Mouse (Mus musculus) C2C12 (cell line): ENCODE data around the gene Pik3c2a.

ENCODE experiments used
- CTCF ChIP-seq: IDR thresholded peaks from one replicate; pipeline ENCODE4 v1.5.1; 2011; ENCODE audit not compliant: control insufficient read depth, insufficient read depth, insufficient read length
- MAX ChIP-seq: IDR thresholded peaks from one replicate; pipeline ENCODE4 v1.6.1; 2011; ENCODE audit warnings: mild to moderate bottlenecking, control low read depth
- MYOD1 ChIP-seq: IDR thresholded peaks from one replicate; pipeline ENCODE4 v1.6.1; 2011; ENCODE audit warnings: low read depth; ENCODE audit not compliant: control insufficient read depth, insufficient read length
- USF1 ChIP-seq: IDR thresholded peaks from one replicate; pipeline ENCODE4 v1.6.1; 2011; ENCODE audit warnings: low read depth, mild to moderate bottlenecking, control low read depth, moderate library complexity

DNA sequence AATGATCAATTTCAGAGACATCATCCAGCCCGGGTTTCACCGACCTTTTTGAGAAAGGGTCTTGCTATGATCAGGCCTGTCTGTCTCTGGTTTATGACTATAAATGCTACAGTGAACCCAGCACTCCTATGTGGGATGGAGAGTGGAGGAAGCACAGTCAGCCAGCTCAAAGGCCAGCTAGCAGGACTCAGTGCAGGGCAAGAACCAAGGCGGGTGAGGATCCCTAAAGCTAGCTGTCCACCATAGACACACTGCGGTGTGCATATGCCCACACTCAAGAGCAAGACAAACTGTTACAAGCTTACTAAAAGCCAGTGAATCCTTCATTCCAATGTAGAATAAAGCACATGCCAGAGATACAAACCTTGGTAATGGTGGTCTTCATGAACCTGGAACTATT is 113.4 kb downstream of the Pik3c2a start:
- TF ChIP-seq CTCF (no peak), MYOD1 (no peak), MAX (no peak), USF1 (no peak)
